Mouse (Mus musculus) liver, adult 2 months (tissue): Measurements from ENCODE around the gene Zranb1. TPM values are rescaled to one million over a fixed set of nuclear protein-coding genes. Genes with fewer than 3 reads are reported as not detected.
A peak's percentile ranks its signal among the peaks of the same experiment; 100 is the strongest.

Source experiments
- DNase-seq: peaks from one replicate; pipeline ENCODE4 v3.0.0-alpha.2; 2011; ENCODE audit warnings: low read depth, low spot score; ENCODE audit errors: extremely low read depth
- H3K27ac ChIP-seq: fragments of 200-500 bp; replicated peaks from 2 replicates; pipeline ENCODE4 v1.5.1; 2012; ENCODE audit warnings: low read depth, mild to moderate bottlenecking, control low read depth, inconsistent platforms, low read length; ENCODE audit not compliant: insufficient read depth
- H3K27me3 ChIP-seq: fragments of 200-500 bp; 2 replicates; pipeline ENCODE4 v1.6.1; 2012; ENCODE audit warnings: mild to moderate bottlenecking, moderate library complexity, low read length, inconsistent platforms; ENCODE audit not compliant: control insufficient read depth, insufficient read depth
- H3K36me3 ChIP-seq: fragments of 200-500 bp; 2 replicates; pipeline ENCODE4 v1.6.1; 2012; ENCODE audit warnings: low read length, inconsistent platforms; ENCODE audit not compliant: control insufficient read depth, insufficient read depth
- H3K4me1 ChIP-seq: fragments of 200-500 bp; 2 replicates; pipeline ENCODE4 v1.6.1; 2011; ENCODE audit warnings: low read length; ENCODE audit not compliant: control insufficient read depth, insufficient read depth
- H3K4me3 ChIP-seq: fragments of 200-500 bp; 2 replicates; pipeline ENCODE4 v1.5.1; 2011; ENCODE audit warnings: low read depth, mild to moderate bottlenecking, control low read depth, low read length, moderate library complexity; ENCODE audit not compliant: insufficient read depth
- H3K79me2 ChIP-seq: fragments of 200-500 bp; 2 replicates; pipeline ENCODE4 v1.6.1; 2012; ENCODE audit warnings: inconsistent platforms, mild to moderate bottlenecking, low read length, moderate library complexity; ENCODE audit not compliant: control insufficient read depth, insufficient read depth
- H3K9ac ChIP-seq: fragments of 200-500 bp; 2 replicates; pipeline ENCODE4 v1.6.1; 2012; ENCODE audit warnings: low read depth, mild to moderate bottlenecking, control low read depth, inconsistent platforms, low read length
- CTCF ChIP-seq: fragments of 200-500 bp; IDR thresholded peaks from 2 replicates; pipeline ENCODE4 v1.5.1; 2011; ENCODE audit warnings: low read depth, low read length, control low read depth
- POLR2A ChIP-seq: fragments of 200-500 bp; IDR thresholded peaks from 2 replicates; pipeline ENCODE4 v1.6.1; 2011; ENCODE audit warnings: low read length, control low read depth; ENCODE audit not compliant: insufficient read depth; ENCODE audit errors: extremely low read depth
- WGBS: fragments of 180-500 bp; shearing (Covaris S2); methylation state at CpG from one replicate; pipeline ENCODE4 v1.1.7; 2018; 5-methylcytosine and 5-hydroxymethylcytosine counted together
- polyA plus RNA-seq: library from polyadenylated mRNA; depleted of rRNA; stranded (reverse); fragments of >200 nt; gene quantifications from 2 replicates; pipeline ENCODE4 v1.2.3, GENCODE M21; 2012
- total RNA-seq: library from RNA; depleted of rRNA; stranded (reverse); fragments of >200 nt; gene quantifications from 2 replicates; pipeline ENCODE4 v1.2.3, GENCODE M21; 2014

Zranb1 gene
- total and polyA plus RNA-seq, 2 experiments = 9.8 to 41.1 TPM

- Histone ChIP-seq H3K9ac (no peak overlapping the region), H3K4me3 (no peak overlapping the region), H3K36me3 (no peaks in the 10 kb centered on the region), H3K27ac (no peak overlapping the region), H3K4me1 (no peaks in the 10 kb centered on the region), H3K79me2 (no peaks in the 10 kb centered on the region), H3K27me3 (no peaks in the 10 kb centered on the region)
- no peak for TF ChIP-seq CTCF
- no peak for TF ChIP-seq POLR2A
- no peak for DNase-seq
- WGBS = 83% methylated on average over 3 of the region's 3 CpGs
Observed at GRCm38 (mm10) chr7:132903796-132904195, 27.1 kb upstream of the Zranb1 start.

GRCm38 (mm10) chr7:132921971-132922370 lies 9.0 kb upstream of the Zranb1 start:
- H3K27me3 ChIP-seq = no peaks in the 10 kb centered on the region
- H3K4me3 ChIP-seq = no peak overlapping the region
- H3K9ac ChIP-seq = no peak overlapping the region
- 74% methylated on average over 3 of the region's 3 CpGs for WGBS
- DNase-seq = no peak
- no peaks in the 10 kb centered on the region for H3K79me2 ChIP-seq
- H3K36me3 ChIP-seq = no peaks in the 10 kb centered on the region
- TF ChIP-seq CTCF (no peak), POLR2A (no peak)
- peaks cover 13% of the 10 kb centered on the region; the same call in 1 of the 2 replicates for H3K4me1 ChIP-seq
- H3K27ac ChIP-seq = no peak overlapping the region

- Histone ChIP-seq H3K27me3 (no peaks in the 10 kb centered on the region), H3K4me1 (peaks cover 9% of the 10 kb centered on the region; the same call in 1 of the 2 replicates), H3K36me3 (no peaks in the 10 kb centered on the region), H3K9ac (no peak overlapping the region), H3K27ac (peak overlapping the region; percentile 68), H3K4me3 (no peak overlapping the region), H3K79me2 (no peaks in the 10 kb centered on the region)
- 33% methylated on average over 2 of the region's 2 CpGs for WGBS
- peak; percentile 94 for DNase-seq
- no peak for TF ChIP-seq POLR2A
- TF ChIP-seq CTCF = no peak
Observed at GRCm38 (mm10) chr7:132925227-132925626, 5.7 kb upstream of the Zranb1 start.

- Histone ChIP-seq H3K79me2 (peaks cover 3% of the 10 kb centered on the region; the same call in 1 of the 2 replicates), H3K27ac (no peak overlapping the region), H3K27me3 (no peaks in the 10 kb centered on the region), H3K4me3 (no peak overlapping the region), H3K4me1 (peaks cover 9% of the 10 kb centered on the region; the same call in 1 of the 2 replicates), H3K9ac (no peak overlapping the region), H3K36me3 (no peaks in the 10 kb centered on the region)
- DNase-seq = no peak
- WGBS = 44% methylated on average over 3 of the region's 3 CpGs
- TF ChIP-seq CTCF (no peak), POLR2A (no peak)
Observed at GRCm38 (mm10) chr7:132927201-132927600, 3.7 kb upstream of the Zranb1 start.

- Histone ChIP-seq H3K27me3 (no peaks in the 10 kb centered on the region), H3K27ac (no peak overlapping the region), H3K9ac (peak overlapping the region; percentile 65; the same call in 1 of the 2 replicates), H3K79me2 (peaks cover 3% of the 10 kb centered on the region; the same call in 1 of the 2 replicates), H3K4me1 (peaks cover 10% of the 10 kb centered on the region; the same call in 1 of the 2 replicates), H3K36me3 (no peaks in the 10 kb centered on the region), H3K4me3 (no peak overlapping the region)
- peak; percentile 64 for DNase-seq
- WGBS = 74% methylated on average over 5 of the region's 5 CpGs
- peak; percentile 60 for TF ChIP-seq CTCF
- TF ChIP-seq POLR2A = no peak
Observed at GRCm38 (mm10) chr7:132930055-132930454, 887 bp upstream of the Zranb1 start.

- WGBS = under 1% methylated on average over 53 of the region's 55 CpGs
- H3K4me3 ChIP-seq = peak overlapping the region; percentile 68
Observed at GRCm38 (mm10) chr7:132931560-132932351, 814 bp downstream of the Zranb1 start.

More at GRCm38 (mm10) chr7:132931560-132932351, 814 bp downstream of the Zranb1 start:
- H3K36me3 ChIP-seq = no peaks in the 10 kb centered on the region
- H3K79me2 ChIP-seq = peaks cover 6% of the 10 kb centered on the region; the same call in 1 of the 2 replicates
- peak overlapping the region; percentile 97 for H3K9ac ChIP-seq
- H3K27me3 ChIP-seq = no peaks in the 10 kb centered on the region
- peaks cover 11% of the 10 kb centered on the region; the same call in 1 of the 2 replicates for H3K4me1 ChIP-seq
- DNase-seq = peak; percentile 57
- no peak for TF ChIP-seq POLR2A
- H3K27ac ChIP-seq = peak overlapping the region; percentile 95
